Mouse (Mus musculus) embryonic facial prominence, embryonic 11.5 days (tissue): ENCODE measurements around the gene Arsa. TPM values are rescaled to one million over a fixed set of nuclear protein-coding genes. Genes with fewer than 3 reads are reported as not detected.

Source experiments
- polyA plus RNA-seq: library from polyadenylated mRNA; unstranded; fragments of >200 nt; fragmentation: Nextera tagmentation; extraction: Ambion mirVana; gene quantifications from 2 replicates; pipeline ENCODE4 v1.2.1, GENCODE M21; 2014

Arsa gene
- polyA plus RNA-seq, 1 experiment from 2014 or later, result 7.5 TPM

Other genes with a start within 250 kb of the Arsa start
- 39.0 and 49.7 TPM in 2 replicates for gene Sbf1, start 162.1 kb downstream of the Arsa start, polyA plus RNA-seq
- gene Adm2, start 154.7 kb downstream of the Arsa start, polyA plus RNA-seq, result 0.26 TPM in 1 of 2 replicates, not detected in the other
- not detected in 2 replicates for gene Miox, start 143.0 kb downstream of the Arsa start, polyA plus RNA-seq
- 21.6 and 33.5 TPM in 2 replicates for gene Lmf2, start 121.8 kb downstream of the Arsa start, polyA plus RNA-seq
- gene Ncaph2, start 121.7 kb downstream of the Arsa start, polyA plus RNA-seq, result 158 and 171 TPM in 2 replicates
- gene Sco2, start 103.6 kb downstream of the Arsa start, polyA plus RNA-seq, result 4.8 and 5.2 TPM in 2 replicates
- 1.4 and 2.1 TPM in 2 replicates for gene Tymp, start 100.4 kb downstream of the Arsa start, polyA plus RNA-seq
- 0.38 and 0.45 TPM in 2 replicates for gene Odf3b, start 98.1 kb downstream of the Arsa start, polyA plus RNA-seq
- gene Klhdc7b, start 92.5 kb downstream of the Arsa start, polyA plus RNA-seq, result not detected in 2 replicates
- not detected in 2 replicates for gene Syce3, start 66.9 kb downstream of the Arsa start, polyA plus RNA-seq
- 0.22 and 0.69 TPM in 2 replicates for gene Cpt1b, start 51.6 kb downstream of the Arsa start, polyA plus RNA-seq
- 0.63 and 2.3 TPM in 2 replicates for gene C730034F03Rik, start 47.8 kb downstream of the Arsa start, polyA plus RNA-seq
- 0.15 TPM in 1 of 2 replicates, not detected in the other for gene Gm44502, start 47.7 kb downstream of the Arsa start, polyA plus RNA-seq
- gene Chkb, start 47.5 kb downstream of the Arsa start, polyA plus RNA-seq, result 42.2 and 46.5 TPM in 2 replicates
- gene Mapk8ip2, start 23.5 kb downstream of the Arsa start, polyA plus RNA-seq, result 5.4 and 6.4 TPM in 2 replicates
- 1.5 and 1.6 TPM in 2 replicates for gene Shank3, start 22.2 kb upstream of the Arsa start, polyA plus RNA-seq
- 0.24 TPM in 1 of 2 replicates, not detected in the other for gene Acr, start 90.9 kb upstream of the Arsa start, polyA plus RNA-seq
- 68.1 and 73.9 TPM in 2 replicates for gene Rabl2, start 114.5 kb upstream of the Arsa start, polyA plus RNA-seq